Comparison of ENCODE assay signal across 12 mouse cellular contexts in the genomic region with DNA sequence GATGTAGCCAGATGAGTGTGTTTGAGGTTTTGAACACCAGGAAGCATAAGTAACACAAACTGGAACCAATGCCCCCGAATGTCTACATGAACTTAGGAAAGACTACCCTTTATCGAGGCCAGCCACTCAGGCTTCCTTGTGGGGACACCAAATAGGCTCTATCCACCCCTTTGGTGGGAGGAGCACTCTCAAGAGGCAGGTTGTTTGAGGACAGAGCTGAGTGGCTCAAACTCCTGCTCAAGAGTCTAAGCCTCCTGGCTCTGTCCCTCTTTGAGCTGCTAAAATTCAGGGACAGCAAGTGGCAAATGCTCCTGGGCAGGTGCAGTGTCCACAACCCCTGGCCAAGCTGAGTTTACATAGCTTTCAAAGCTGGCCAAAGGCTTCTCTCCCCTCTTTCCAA.
"Had no signal": no experiment of that assay in that cellular context is flagged by ENCODE, and none has a peak within 500 bp of the region (broad histone marks: within the 10 kb centered on the region; RNA-seq: fewer than 3 reads in every experiment).

No protein-coding gene starts in this region.

- DNase-seq: kidney, adult 8-10 months; kidney, postnatal 25 days; liver; liver, embryonic 13.5 days; liver, postnatal 0 days; right cerebral cortex, adult 18-20 months; right cerebral cortex, postnatal 25 days; thymus, adult 18-20 months; thymus, postnatal 25 days had no signal

- H3K9me3 ChIP-seq: limb, embryonic 12.5 days; liver, embryonic 13.5 days; midbrain, embryonic 12.5 days had no signal

- ATAC-seq: intestine, postnatal 0 days; liver, postnatal 0 days had no signal

- H3K27me3 ChIP-seq: limb, embryonic 12.5 days; liver, embryonic 13.5 days; midbrain, embryonic 12.5 days had no signal

- H3K27ac ChIP-seq: limb, embryonic 12.5 days; liver, embryonic 13.5 days; midbrain, embryonic 12.5 days had no signal

- H3K9ac ChIP-seq: limb, embryonic 12.5 days; liver, embryonic 13.5 days; liver, postnatal 0 days; midbrain, embryonic 12.5 days had no signal

- H3K4me3 ChIP-seq: limb, embryonic 12.5 days; liver, embryonic 13.5 days; midbrain, embryonic 12.5 days had no signal

- H3K4me2 ChIP-seq: limb, embryonic 12.5 days; liver, embryonic 13.5 days; midbrain, embryonic 12.5 days had no signal
